Mouse (Mus musculus) natural killer cell, adult 2 months (primary cell): Measurements from ENCODE around the gene Islr2.
A peak's percentile ranks its signal among the peaks of the same experiment; 100 is the strongest.
"Not testable (repeated sequence)": the region's sequence is repeated elsewhere in the genome, so short reads cannot be mapped to it uniquely, and the experiment has no call there.

Experiments used
- DNase-seq, 2 experiments: peaks; one replicate each; pipeline ENCODE4 v3.0.0; 2022; ENCODE audit warnings: low spot score in 2 of 2

Gene Islr2

DNA sequence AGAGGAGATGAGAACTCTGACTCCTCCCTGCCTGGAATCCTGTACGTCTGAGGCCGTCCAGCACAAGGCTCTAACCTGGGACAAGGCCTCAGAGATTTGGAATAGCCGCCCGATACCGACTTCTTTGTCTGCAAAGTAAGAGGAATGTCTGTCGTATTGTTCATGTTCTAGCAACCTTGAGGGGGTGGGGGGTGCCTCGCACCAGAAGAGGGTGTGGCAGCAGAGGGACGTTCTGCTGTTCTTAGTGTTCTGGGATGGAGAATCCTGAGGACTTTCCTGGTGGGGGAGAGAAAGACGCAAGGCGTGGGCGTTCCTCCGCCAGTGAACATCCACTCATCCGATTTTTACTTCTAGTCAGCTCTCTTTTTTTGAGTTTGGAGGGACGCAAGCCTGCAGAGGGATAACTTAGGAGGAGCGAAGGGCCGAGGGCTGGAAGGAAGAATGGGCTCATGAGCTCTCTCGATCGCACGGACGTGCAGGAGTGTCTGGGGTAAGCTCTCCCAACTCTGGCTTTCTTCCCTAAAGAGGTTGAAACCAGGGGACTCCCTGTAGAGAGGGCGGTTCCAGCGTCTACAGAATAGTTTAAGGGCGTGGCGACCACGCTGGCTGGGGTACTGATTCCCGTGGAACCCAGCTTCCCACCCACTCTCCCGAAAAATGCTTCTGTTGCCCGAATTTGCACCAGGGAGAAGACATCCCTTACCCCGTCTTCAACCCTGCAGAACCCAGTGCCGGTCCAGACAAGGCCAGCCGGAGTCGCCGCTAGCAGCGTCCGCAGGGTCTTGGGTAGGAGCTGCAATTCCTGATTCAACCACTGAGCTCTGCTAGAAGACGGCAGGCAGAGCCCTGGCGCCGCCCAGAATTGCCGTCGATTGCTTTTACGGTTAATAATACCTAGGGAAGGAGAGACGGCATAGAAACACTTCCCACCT lies at the start of gene Islr2, which contains the start of gene Islr:
Gene Islr2, minus strand, starts transcription at position 804 of the 932 bp plus-strand sequence.
Gene Islr, minus strand, starts transcription at position 791 of the 932 bp plus-strand sequence.
- DNase-seq: peak; percentile 47 to 61

- not testable (repeated sequence) for DNase-seq
These were observed 49.6 kb upstream of the Islr2 start for GRCm38 (mm10) chr9:58253805-58254122.

GRCm38 (mm10) chr9:58253033-58253804 lies 49.1 kb upstream of the Islr2 start, which contains the start of gene Stoml1:
Gene Stoml1, plus strand, starts transcription at chr9:58253164.
- peak; percentile 93 to 95 for DNase-seq

DNA sequence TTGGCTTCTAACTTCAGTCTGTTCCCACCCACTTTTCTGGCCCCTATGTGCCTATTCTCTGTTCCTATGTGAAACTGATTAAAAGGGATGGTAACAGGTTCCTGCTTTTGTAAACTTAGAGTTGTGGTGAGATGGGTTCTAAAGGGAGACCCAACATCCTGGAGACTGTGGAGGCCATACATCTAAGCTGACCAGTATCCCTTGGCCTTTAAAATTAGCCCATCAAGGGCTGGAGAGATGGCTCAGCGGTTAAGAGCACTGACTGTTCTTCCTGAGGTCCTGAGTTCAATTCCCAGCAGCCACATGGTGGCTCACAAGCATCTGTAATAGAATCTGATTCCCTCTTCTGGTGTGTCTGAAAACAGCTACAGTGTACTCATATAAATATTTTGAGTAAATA lies 46.6 kb upstream of the Islr2 start:
- DNase-seq: not testable (repeated sequence)

GRCm38 (mm10) chr9:58250322-58250721 lies 46.2 kb upstream of the Islr2 start:
- no peak for DNase-seq

DNA sequence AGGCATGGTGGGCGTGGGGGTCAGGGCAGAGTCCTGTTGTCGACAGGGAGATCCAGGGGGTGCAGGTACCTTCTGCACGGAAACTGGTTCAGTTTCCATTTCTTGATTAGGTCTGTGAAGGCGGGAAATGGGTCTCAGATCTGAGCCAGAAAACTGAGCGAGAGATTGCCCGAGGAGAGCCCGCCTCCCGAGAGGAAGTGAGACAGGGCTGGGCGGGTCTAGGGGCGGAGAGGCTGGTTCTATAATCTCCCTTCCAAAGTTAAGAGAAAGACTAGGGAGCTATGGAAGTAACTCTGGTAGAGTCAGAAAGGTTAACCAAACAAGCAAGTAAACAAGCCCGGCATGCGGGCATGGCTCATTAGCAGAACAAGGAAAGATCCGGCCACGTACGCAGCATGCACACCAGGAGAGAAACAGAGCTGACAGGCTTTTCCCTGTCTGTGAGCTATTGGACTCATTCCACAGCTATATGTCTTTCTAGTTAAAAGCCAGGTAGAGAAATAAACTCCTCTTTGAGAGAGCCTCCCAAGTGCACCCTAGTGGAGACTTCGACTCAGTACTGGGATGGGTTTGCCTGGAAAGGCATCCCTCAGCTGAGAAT lies 45.6 kb upstream of the Islr2 start, which contains the start of gene Pml:
Gene Pml, minus strand, starts transcription at position 195 of the 601 bp plus-strand sequence.
- peak; percentile 49 to 62 for DNase-seq

- no peak for DNase-seq
These were observed 44.8 kb upstream of the Islr2 start for GRCm38 (mm10) chr9:58248746-58249413.

DNA sequence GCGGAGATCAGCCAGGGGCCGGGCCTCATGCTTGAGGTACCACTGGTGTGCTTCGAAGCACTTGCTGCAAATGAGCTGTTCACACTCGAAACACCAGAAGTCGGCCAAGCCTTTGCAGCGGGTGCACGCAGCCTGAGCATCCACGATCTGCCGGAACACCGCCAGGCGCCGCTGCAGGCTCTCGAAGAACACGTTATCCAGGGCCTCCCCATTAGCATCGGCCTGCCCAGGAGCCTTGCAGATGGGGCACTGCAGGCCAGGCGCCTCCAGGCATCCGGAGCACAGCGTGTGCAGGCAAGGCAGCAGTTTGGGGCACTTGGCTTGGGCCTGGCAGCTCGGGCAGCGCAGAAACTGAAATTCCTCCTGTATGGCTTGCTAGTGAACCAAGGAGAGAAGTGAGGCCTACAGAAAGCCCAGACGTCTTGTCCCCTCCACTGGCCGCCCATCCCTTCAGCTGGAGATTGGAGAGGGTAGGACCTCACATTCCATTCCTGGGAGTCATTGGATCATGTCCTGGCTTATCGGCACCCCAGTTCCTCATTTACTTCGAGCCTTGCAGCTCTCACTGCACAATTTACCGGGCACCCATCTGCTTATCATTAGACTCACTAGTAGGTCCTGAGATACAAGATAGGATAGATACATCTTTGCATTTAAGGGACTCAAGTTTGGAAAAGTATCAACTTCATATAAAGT lies 43.1 kb upstream of the Islr2 start:
- peak; percentile 70 to 87 for DNase-seq

- DNase-seq: no peak
These were observed 42.0 kb upstream of the Islr2 start for GRCm38 (mm10) chr9:58246083-58246591.

GRCm38 (mm10) chr9:58243696-58244095 lies 39.6 kb upstream of the Islr2 start:
- no peak for DNase-seq

- DNase-seq: no peak
These were observed 38.6 kb upstream of the Islr2 start for GRCm38 (mm10) chr9:58242696-58243095.

DNA sequence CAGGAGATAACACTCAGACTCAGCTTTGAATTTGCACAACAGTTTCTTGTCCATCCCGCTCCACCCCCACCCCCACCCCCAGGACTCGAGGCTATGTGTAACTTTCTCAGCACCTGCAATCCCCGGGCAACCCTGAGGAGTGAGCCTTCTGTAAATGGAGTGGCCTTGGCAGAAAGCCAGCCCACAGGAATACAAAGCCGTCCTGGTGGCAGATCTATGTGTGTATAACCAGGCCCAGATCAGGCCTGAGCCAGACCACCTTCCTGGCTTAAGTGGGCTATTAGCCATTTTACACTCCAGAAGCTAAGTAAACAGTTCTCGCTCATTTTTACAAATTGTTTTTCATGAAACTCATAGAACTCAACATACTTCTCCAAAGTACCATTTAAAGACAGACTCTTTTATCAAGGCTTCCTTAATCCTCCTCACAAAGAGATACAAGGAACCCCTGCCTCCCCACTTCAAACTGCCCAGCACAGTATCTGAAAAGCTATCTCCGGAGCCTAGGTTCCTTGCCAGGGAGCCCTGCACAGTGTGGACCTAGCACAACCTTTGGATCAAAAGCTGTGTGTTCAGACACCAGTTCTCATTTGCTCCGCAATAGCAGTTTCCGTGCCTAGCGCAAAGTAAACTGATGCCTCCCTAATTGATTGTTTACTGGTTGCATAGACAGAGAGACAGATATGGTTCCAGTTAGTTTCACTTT lies 37.8 kb upstream of the Islr2 start:
- no peak for DNase-seq

- no peak for DNase-seq
These were observed 30.4 kb upstream of the Islr2 start for GRCm38 (mm10) chr9:58234502-58235015.

DNA sequence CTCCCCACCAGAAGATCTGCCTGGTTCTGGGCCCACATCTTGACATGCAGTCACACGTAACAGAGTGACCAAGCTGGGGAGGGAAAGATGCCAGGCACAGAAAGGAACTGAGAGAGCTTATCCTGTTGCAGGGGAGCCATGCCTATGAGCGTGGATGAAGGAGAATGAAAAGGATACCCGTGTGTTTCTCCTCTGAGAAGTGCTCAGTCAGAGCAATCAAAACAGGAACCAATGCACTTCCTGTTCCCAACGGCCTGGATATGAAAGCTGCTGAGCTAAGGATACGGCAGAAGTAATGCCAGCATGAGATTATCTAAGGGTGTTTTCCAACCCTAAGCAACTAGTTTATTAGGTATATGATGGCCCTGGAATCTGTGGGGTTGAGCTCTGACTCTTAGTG lies 28.3 kb upstream of the Islr2 start:
- DNase-seq: no peak

GRCm38 (mm10) chr9:58231746-58232145 lies 27.6 kb upstream of the Islr2 start:
- no peak for DNase-seq

- DNase-seq: no peak
These were observed 24.8 kb upstream of the Islr2 start for GRCm38 (mm10) chr9:58228777-58229466.

DNA sequence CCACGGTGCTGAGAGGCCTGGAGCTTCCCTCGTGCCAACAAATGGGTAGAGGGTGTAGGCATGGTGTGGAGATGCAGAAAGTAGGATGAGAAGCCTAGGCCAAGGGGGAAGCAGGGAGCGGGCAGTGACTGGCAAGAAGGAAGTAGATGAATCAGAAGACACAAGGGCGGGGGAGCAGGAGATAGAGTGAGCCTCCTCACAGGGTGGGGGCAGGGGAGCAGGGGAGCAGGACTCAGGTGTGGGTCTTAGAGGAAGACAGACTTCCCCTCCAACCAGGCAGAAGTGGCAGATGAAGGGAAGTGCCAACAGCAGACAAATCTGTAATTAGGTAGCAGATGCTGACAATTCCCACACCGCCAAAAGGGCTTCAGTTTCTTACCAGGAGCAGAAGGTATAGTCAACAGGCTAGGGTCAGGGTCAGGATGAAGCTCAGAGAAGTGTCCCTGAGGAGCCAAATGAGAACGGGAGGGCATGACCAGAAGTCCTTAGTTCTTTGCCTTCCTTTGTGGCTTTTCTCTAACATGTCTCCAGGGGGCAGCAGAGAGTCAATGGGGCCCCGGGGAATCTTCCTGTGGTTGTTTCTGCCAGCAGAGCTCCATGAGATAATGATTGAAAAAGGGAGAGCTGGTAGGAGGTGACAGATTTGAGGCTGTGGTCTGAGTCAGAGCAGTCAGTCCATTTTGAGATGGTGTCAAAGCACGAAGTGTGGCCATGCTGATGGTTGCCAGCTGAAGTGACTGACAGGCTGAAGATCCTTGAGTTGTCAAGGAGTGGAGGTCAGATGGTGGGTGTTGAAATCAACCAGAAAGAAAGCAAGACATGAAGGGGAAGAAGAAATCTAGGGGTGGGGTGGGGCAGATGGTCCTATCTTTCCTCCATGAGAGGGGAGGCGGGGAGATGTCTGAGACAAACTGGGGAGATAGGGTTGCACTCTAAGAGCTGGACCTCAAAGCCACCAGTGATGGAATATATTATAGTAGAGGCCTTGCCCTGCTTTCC lies 22.1 kb upstream of the Islr2 start:
- peak; percentile 47 to 66 for DNase-seq

DNA sequence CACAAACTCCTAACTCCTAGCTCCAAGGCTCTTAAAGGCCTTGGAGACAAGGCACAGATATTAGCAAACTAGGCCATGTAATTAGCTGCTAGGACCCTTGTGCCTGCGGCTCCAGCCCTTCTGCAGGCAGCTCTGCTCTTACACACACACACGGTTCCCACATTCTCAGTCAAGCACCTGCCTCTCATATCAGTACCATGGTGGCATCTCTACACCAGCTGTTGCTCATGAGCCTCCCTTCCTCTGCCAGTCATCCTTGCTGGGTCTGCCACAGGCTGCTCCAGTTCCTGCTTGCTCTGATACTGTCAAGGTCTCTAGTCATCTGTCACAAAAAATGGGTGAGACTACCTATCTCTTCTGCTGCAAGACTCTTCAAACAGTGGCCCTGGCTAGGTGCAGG lies 20.2 kb upstream of the Islr2 start:
- no peak for DNase-seq
